Mouse (Mus musculus): ENCODE results near the gene 4930579G24Rik.

GRCm38 (mm10) chr3:79591793-79592471 is 36.9 kb upstream of the 4930579G24Rik start:
- TF ChIP-seq TAL1 (IDR thresholded peaks at IDR 0.05; ENCODE audit: low read length) (no peak), GATA1 (IDR thresholded peaks at IDR 0.05; ENCODE audit: low read length) (no peak)

Measured in erythroblast, embryonic 14.5 days (primary cell).